Mouse (Mus musculus) stomach, embryonic 15.5 days (tissue): ENCODE data around the gene Ntn3. TPM values are rescaled to one million over a fixed set of nuclear protein-coding genes. Genes with fewer than 3 reads are reported as not detected.

Experiments
- ATAC-seq: fragments of 200-750 bp; cut with Nextera tagmentation; 2 replicates; pipeline ENCODE4 v1.8.0; 2017; ENCODE audit warnings: low read depth, moderate number of reproducible peaks, moderate TSS enrichment; ENCODE audit not compliant: insufficient read depth, low FRiP score
- H3K27ac ChIP-seq: fragments of 300-500 bp; sonication (generic); 2 replicates; pipeline ENCODE4 v1.5.1; 2015; ENCODE audit warnings: mild to moderate bottlenecking, inconsistent platforms
- H3K27me3 ChIP-seq: fragments of 300-500 bp; sonication (generic); replicated peaks from 2 replicates; pipeline ENCODE4 v1.6.1; 2015; ENCODE audit warnings: inconsistent platforms
- H3K36me3 ChIP-seq: fragments of 300-500 bp; sonication (generic); 2 replicates; pipeline ENCODE4 v1.6.1; 2015; ENCODE audit warnings: inconsistent platforms
- H3K4me1 ChIP-seq: fragments of 300-500 bp; sonication (generic); 2 replicates; pipeline ENCODE4 v1.6.1; 2015; ENCODE audit warnings: inconsistent platforms
- H3K4me2 ChIP-seq: fragments of 300-500 bp; sonication (generic); 2 replicates; pipeline ENCODE4 v1.6.1; 2015; ENCODE audit warnings: mild to moderate bottlenecking, inconsistent platforms
- H3K4me3 ChIP-seq: fragments of 300-500 bp; sonication (generic); replicated peaks from 2 replicates; pipeline ENCODE4 v1.5.1; 2015; ENCODE audit warnings: inconsistent platforms
- H3K9ac ChIP-seq: fragments of 300-500 bp; sonication (generic); 2 replicates; pipeline ENCODE4 v1.6.1; 2015; ENCODE audit warnings: inconsistent platforms
- H3K9me3 ChIP-seq: fragments of 300-500 bp; sonication (generic); 2 replicates; pipeline ENCODE4 v1.6.1; 2016; ENCODE audit warnings: inconsistent platforms
- WGBS: fragments of 180-500 bp; shearing (Covaris S2); methylation state at CpG from one replicate; pipeline ENCODE4 v1.1.7; 2015; 5-methylcytosine and 5-hydroxymethylcytosine counted together
- polyA plus RNA-seq: library from polyadenylated mRNA; unstranded; fragments of >200 nt; fragmentation: Nextera tagmentation; extraction: Ambion mirVana; gene quantifications from 2 replicates; pipeline ENCODE4 v1.2.1, GENCODE M21; 2015

Ntn3 gene
- polyA plus RNA-seq, 1 experiment from 2014 or later, result 8.1 TPM

DNA sequence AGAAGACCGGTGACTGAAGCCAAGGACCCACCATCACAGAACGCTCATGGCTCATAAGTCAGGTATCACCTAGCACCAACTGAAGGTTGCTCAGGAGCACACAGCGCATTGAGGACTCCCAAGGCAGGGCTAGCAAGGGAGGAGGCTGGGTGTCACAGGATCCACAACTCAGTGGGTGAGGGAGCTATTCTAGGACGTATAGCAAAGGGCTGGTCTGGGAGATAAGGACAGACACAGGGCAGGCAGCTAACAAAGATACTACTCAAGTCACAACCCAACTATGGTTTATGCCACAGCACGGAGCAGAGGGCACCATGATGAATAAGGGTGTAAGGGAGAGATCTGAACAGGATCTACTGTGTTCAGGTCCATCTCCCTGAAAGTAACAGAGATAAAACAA is 16.5 kb upstream of the Ntn3 start:
- peaks cover 64% of the 10 kb centered on the region for H3K36me3 ChIP-seq
- 88% methylated on average over 5 of the region's 5 CpGs for WGBS

DNA sequence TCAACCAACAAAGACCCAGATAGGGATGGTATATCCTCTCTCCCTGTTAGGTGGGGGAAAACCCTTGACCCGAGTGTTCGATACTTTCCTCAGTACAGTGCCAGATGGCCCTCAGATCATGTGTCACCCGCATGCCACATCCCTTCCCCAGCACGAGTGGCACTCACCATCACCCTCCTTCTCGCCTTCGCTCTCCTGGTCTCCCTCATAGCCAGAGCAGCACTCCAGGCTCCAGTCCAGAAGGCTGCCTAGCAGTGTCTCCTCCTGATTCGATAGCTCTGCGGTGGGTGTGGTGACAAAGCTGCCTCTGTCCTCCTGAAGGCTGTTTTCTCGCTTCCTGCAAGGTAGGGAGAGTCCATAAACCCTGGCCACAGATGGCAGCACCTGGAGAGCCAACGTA is 15.4 kb upstream of the Ntn3 start:
- Histone ChIP-seq H3K4me3 (no peak overlapping the region), H3K9ac (no peak overlapping the region), H3K27ac (no peak overlapping the region), H3K4me1 (peaks cover 4% of the 10 kb centered on the region), H3K27me3 (no peaks in the 10 kb centered on the region), H3K4me2 (no peak overlapping the region), H3K9me3 (no peaks in the 10 kb centered on the region), H3K36me3 (peaks cover 53% of the 10 kb centered on the region)
- WGBS, result 83% methylated on average over 10 of the region's 10 CpGs
- no peak for ATAC-seq

More for the DNA sequence above, 16.5 kb upstream of the Ntn3 start:
- Histone ChIP-seq H3K4me3 (no peak overlapping the region), H3K4me1 (no peaks in the 10 kb centered on the region), H3K9me3 (no peaks in the 10 kb centered on the region), H3K9ac (no peak overlapping the region), H3K27me3 (no peaks in the 10 kb centered on the region), H3K27ac (no peak overlapping the region), H3K4me2 (no peak overlapping the region)
- peak; percentile 78; the same call in 1 of the 2 replicates for ATAC-seq

DNA sequence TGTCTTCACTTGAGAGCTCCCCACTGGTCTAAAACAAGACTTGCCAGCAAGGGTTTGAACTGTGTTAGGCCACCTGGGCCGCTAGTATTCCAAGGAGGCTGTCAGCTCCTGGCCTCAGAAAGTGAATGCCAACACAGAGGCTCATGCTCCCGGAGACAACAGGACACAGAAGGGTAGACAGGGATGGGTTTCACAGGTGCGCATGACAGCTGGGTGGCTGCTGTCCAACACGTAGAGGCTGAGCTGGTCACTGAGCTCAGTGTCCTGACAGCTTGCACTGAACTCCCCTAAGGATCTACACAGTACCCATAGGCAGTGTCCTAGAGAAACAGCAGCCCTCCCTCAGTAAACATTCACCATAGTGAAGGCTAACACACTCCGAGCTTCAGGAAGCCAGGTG is 14.2 kb upstream of the Ntn3 start:
- Histone ChIP-seq H3K36me3 (peaks cover 51% of the 10 kb centered on the region), H3K4me2 (no peak overlapping the region), H3K4me1 (peaks cover 9% of the 10 kb centered on the region), H3K9ac (no peak overlapping the region), H3K27me3 (no peaks in the 10 kb centered on the region), H3K27ac (no peak overlapping the region), H3K9me3 (no peaks in the 10 kb centered on the region), H3K4me3 (no peak overlapping the region)
- 83% methylated on average over 5 of the region's 5 CpGs for WGBS
- ATAC-seq, result no peak

DNA sequence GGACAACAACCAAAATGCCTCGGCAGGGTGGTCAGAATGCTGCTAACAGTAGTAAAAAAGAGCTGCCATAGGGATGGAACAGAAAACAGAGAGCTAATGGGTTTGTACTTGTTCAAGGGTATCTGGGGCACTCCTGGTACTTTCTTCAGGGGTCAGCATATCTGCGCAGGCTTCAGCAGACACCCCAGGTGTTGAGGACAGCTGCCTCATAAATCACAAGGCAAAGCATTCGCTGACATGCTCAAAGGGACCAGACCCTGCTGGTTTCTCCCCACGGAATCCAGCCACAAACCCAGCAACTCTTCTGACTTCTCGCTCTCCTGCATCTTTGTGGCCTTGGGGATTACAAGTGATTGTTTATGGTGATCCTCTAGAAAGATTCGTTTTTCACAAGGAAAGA is 13.3 kb upstream of the Ntn3 start:
- Histone ChIP-seq H3K9me3 (no peaks in the 10 kb centered on the region), H3K9ac (no peak overlapping the region), H3K4me3 (no peak overlapping the region), H3K27me3 (no peaks in the 10 kb centered on the region), H3K4me1 (peaks cover 9% of the 10 kb centered on the region), H3K4me2 (no peak overlapping the region), H3K36me3 (peaks cover 46% of the 10 kb centered on the region), H3K27ac (no peak overlapping the region)
- 68% methylated on average over 6 of the region's 6 CpGs for WGBS
- no peak for ATAC-seq

DNA sequence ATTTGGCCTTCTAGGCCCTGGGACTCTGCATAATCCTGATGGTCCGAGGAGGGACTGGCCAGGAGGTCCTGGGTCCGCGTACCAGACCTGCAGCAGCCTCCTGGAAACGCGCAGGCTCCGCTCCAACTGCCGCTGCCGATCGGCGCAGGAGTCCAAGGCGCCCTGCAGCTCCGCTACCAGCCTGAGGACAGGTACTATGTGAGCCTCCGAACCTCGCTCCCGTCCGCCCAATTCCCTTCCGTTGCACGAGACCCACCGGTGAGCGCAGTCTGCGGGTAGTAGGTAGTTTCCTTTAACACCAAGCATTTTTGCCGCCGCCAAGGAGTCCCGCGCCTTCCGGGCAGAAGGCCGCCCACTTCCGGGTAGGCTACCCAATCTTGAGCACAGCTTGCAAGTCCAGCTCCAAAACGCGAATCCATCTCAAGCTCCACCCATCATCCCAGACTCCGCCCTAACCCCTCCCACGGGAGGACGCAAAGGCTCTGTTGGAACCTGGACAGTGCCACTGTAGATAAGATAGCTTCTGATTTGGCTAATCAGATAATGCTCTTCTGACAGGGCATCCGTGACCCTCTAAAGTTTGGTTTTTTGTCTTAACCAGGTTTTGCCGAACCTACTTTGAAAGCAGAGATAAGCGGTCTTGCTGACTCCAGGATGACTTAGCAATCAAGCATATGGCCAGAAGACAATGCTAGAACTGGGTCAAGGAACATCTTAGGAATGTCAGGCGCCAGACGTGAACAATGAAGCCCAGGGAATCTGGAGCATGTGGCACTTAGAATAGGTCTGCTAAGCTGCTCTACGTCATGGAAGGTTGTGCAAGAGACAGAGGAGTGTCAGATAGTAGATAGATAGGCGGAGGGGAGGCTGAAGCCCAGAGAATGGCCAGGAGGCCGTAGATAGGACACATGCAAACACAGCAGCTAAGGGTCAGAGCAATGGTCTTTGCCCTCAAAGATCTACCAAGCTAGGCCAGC is 11.4 kb upstream of the Ntn3 start, which contains the start of gene Tedc2:
TSS of gene Tedc2 (minus strand) at position 417 of the 977 bp plus-strand sequence.
- Histone ChIP-seq H3K9me3 (no peaks in the 10 kb centered on the region), H3K9ac (peak within 1 kb of the TSS; percentile 75), H3K36me3 (peaks cover 37% of the 10 kb centered on the region), H3K27me3 (no peaks in the 10 kb centered on the region), H3K4me1 (peaks cover 9% of the 10 kb centered on the region), H3K27ac (peak within 1 kb of the TSS; percentile 68), H3K4me2 (peak within 1 kb of the TSS; percentile 71), H3K4me3 (peak within 1 kb of the TSS; percentile 73)
- peak; percentile 92 for ATAC-seq
- 3% methylated on average over 41 of the region's 41 CpGs for WGBS

DNA sequence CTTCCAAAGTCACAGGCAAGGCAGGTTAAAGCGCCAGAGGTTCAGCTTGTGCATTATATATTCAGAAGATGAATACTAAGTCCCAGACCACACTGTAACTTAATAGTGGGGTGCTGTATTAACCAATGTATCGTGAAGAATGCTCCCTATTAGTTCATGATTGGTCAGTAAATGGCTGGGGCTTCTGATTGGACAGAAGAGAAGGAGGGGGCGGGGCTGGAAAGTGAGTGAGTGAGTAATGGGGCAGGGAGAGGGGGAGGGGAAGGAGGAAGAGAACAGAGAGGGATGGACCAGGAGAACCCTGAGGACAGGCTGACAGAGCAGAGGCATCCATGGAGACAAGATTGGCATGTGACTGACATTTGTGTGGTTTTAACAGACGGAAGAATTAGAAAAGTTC is 7.5 kb upstream of the Ntn3 start:
- H3K4me1 ChIP-seq, result peaks cover 16% of the 10 kb centered on the region
- peaks cover 13% of the 10 kb centered on the region for H3K36me3 ChIP-seq
- 71% methylated on average over 4 of the region's 4 CpGs for WGBS
- no peak overlapping the region for H3K9ac ChIP-seq
- no peak overlapping the region for H3K4me3 ChIP-seq
- H3K4me2 ChIP-seq, result no peak overlapping the region
- H3K27me3 ChIP-seq, result no peaks in the 10 kb centered on the region
- H3K9me3 ChIP-seq, result no peaks in the 10 kb centered on the region
- no peak for ATAC-seq
- no peak overlapping the region for H3K27ac ChIP-seq

DNA sequence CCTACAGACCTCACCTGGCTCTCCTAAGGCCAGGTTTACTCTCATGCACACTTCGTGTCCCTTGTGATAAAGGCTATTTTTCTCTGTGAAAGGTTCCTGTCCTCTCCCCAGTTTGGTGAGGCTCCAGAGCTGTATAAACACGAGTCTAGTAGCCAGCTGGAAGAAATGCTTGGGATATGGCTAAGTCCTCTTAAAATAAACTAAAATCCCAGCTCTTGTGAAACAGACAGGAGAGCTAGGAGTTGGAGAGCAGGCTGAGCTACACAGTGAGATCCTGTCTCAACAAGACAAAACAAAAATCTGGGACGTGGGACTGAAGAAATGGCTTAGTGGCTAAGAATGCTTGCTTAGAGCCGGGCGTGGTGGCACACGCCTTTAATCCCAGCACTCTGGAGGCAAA is 3.9 kb upstream of the Ntn3 start:
- Histone ChIP-seq H3K27me3 (0 out of 2 replicates have a peak, but pooled peaks cover 2% of the 10 kb centered on the region), H3K4me2 (no peak overlapping the region), H3K9ac (no peak overlapping the region), H3K27ac (peak overlapping the region; percentile 65; the same call in 1 of the 2 replicates), H3K36me3 (peaks cover 13% of the 10 kb centered on the region), H3K4me3 (no peak overlapping the region), H3K4me1 (peaks cover 35% of the 10 kb centered on the region), H3K9me3 (no peaks in the 10 kb centered on the region)
- WGBS, result 32% methylated on average over 6 of the region's 6 CpGs
- ATAC-seq, result no peak

DNA sequence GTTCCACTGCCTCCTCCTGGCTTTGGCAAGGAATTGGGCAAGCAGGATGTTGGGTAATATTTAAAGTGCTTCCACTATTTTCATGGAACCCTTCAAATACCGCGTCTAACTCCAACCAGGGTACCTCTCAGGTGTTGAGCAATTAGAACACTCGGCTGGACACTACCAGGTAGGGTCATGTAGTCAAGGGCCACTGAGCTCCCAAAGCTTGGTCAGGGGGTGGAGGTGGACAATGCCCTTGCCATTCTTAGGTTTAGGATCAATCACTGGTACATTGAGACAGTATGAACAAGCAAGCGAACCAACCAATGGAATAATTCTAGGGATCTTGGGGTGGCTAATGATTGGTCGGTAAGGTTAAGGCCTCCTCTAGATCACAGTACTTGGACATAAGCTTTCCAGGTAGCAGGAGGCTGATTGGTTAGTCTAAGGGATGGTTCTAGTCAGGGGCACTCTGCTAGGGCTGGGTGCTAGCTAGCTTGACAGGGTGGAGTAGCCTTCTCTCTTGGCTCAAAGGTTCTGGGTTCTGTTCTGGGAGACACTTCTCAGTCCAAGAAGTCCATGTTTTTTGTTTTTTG is 3.2 kb upstream of the Ntn3 start:
- no peak for ATAC-seq
- peak overlapping the region; percentile 93 for H3K4me2 ChIP-seq
- H3K9me3 ChIP-seq, result no peaks in the 10 kb centered on the region
- H3K4me3 ChIP-seq, result peak overlapping the region; percentile 44
- 0 out of 2 replicates have a peak, but pooled peaks cover 5% of the 10 kb centered on the region for H3K27me3 ChIP-seq
- 34% methylated on average over 5 of the region's 5 CpGs for WGBS
- H3K36me3 ChIP-seq, result peaks cover 11% of the 10 kb centered on the region
- peak overlapping the region; percentile 65; the same call in 1 of the 2 replicates for H3K27ac ChIP-seq
- no peak overlapping the region for H3K9ac ChIP-seq
- peaks cover 42% of the 10 kb centered on the region for H3K4me1 ChIP-seq

DNA sequence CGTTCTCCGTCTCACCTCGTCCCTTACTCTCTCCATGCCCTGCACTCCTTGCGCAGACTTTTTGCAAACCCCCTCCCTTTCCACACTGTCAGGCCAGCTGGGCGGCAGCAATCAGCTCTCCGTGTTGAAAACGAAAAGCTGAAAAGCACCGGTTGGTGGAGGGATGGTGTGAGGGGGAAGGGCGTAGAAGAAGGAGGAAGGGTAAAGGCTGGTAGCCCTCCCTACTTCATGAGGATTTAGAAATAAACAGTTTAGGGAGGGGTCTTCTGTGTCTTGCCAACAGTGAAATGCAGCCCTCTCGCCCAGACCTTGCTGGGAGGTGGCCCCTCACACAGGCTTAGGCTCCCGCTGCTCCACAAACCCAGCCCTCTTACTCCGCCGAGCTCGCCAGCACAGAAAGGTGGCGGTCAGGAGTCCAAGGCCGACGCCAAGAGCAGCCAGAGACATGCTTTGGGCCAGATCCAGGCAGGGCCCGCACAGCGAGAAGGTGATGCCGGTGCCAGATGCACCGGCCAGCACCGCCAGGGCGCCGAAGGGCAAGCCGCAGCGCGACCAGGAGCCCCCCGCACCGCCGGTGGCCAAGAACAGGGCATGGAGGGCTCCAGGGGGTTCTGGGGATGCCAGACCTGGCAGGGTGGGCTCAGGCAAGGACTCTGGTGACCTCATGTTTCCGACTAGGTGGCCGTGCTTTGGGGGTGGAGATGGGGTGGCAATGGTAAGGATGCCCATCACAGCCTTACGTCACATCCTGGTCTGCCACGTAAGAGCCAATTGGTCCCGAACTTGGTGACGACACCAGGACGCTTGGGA is 2.5 kb upstream of the Ntn3 start:
- H3K4me1 ChIP-seq, result peaks cover 48% of the 10 kb centered on the region
- peak overlapping the region; percentile 44 for H3K4me3 ChIP-seq
- peak overlapping the region; percentile 84 for H3K27ac ChIP-seq
- no peaks in the 10 kb centered on the region for H3K9me3 ChIP-seq
- ATAC-seq, result peak; percentile 11; the same call in 1 of the 2 replicates
- H3K27me3 ChIP-seq, result 0 out of 2 replicates have a peak, but pooled peaks cover 5% of the 10 kb centered on the region
- H3K36me3 ChIP-seq, result peaks cover 10% of the 10 kb centered on the region
- WGBS, result 3% methylated on average over 37 of the region's 37 CpGs
- peak overlapping the region; percentile 39; the same call in 1 of the 2 replicates for H3K9ac ChIP-seq
- H3K4me2 ChIP-seq, result peak overlapping the region; percentile 93

DNA sequence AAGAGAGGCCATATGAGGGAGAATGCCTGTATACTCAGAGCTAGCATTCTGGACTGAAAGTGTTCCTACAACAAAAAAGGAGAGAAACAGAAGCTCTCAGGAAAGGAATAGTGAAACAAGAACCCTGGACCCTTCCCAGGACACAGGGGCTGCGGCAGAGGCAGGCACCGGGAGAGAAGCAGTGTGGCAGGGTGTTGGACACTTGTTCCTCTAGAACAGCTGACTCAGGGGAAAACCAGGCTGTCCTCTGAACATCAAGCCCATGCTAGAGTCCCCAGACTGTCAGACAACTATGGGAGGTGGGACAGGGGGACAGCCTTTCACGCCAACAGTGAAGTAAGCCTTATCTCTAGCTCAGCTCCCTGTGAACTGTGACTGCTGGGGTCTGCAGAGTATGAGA is 1.3 kb upstream of the Ntn3 start:
- H3K4me1 ChIP-seq, result peaks cover 60% of the 10 kb centered on the region
- no peak for ATAC-seq
- H3K4me3 ChIP-seq, result no peak overlapping the region
- peak overlapping the region; percentile 91; the same call in 1 of the 2 replicates for H3K27ac ChIP-seq
- H3K9ac ChIP-seq, result no peak overlapping the region
- H3K27me3 ChIP-seq, result peaks cover 5% of the 10 kb centered on the region; the same call in 1 of the 2 replicates
- no peak overlapping the region for H3K4me2 ChIP-seq
- 77% methylated on average over 3 of the region's 3 CpGs for WGBS
- H3K9me3 ChIP-seq, result no peaks in the 10 kb centered on the region
- H3K36me3 ChIP-seq, result peaks cover 5% of the 10 kb centered on the region

DNA sequence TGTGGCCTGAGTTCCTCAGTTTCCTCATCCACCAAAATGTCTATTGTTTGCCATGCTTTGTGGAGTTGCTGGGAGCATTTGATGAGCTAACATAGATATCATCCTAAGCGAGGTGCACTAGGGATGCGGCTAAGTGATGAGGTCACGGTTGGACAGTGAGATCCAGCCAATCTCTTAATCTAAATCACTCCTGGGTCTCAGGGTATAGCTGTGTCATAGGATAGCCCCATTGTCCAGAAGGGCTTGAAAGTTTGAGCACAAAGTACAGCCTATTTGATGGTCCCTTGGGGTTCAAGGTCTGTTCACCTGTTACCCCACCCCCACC is 547 bp upstream of the Ntn3 start:
- H3K4me1 ChIP-seq, result peaks cover 64% of the 10 kb centered on the region
- H3K4me2 ChIP-seq, result peak overlapping the region; percentile 95; the same call in 1 of the 2 replicates
- no peak for ATAC-seq
- H3K27ac ChIP-seq, result peak overlapping the region; percentile 91
- H3K9me3 ChIP-seq, result no peaks in the 10 kb centered on the region
- H3K27me3 ChIP-seq, result peaks cover 5% of the 10 kb centered on the region; the same call in 1 of the 2 replicates
- no peaks in the 10 kb centered on the region for H3K36me3 ChIP-seq
- H3K4me3 ChIP-seq, result peak overlapping the region; percentile 73; the same call in 1 of the 2 replicates
- 76% methylated on average over 3 of the region's 3 CpGs for WGBS
- H3K9ac ChIP-seq, result no peak overlapping the region
